Mouse (Mus musculus): ENCODE results near the gene Rab11fip3. TPM values are rescaled to one million over a fixed set of nuclear protein-coding genes. Genes with fewer than 3 reads are reported as not detected.
A peak's percentile ranks its signal among the peaks of the same experiment; 100 is the strongest.

The Rab11fip3 gene
- polyA plus RNA-seq, 1 experiment, result 454 TPM

- peaks cover 3% of the 10 kb centered on the region; the same call in 1 of the 2 replicates for H3K4me1 ChIP-seq (ENCODE audit: control insufficient read depth, insufficient read depth, low read length)
- no peaks in the 10 kb centered on the region for H3K36me3 ChIP-seq (ENCODE audit: control insufficient read depth, insufficient read depth, low read length)
- TF ChIP-seq CTCF (conservative IDR thresholded peaks at IDR 0.05; ENCODE audit: insufficient read depth, insufficient read length, low read depth, low read length) (no peak), POLR2A (IDR thresholded peaks at IDR 0.05; ENCODE audit: low read depth, low read length) (no peak)
- WGBS, result 71% methylated on average over 7 of the region's 7 CpGs
- DNase-seq, result no peak
- H3K27me3 ChIP-seq (replicated peaks; ENCODE audit: control insufficient read depth, insufficient read depth, low read length), result no peaks in the 10 kb centered on the region
- no peak overlapping the region for H3K27ac ChIP-seq (ENCODE audit: insufficient read depth, low read depth, low read length)
- no peak overlapping the region for H3K4me3 ChIP-seq (ENCODE audit: insufficient read depth, low read depth, low read length)
Observed at GRCm38 (mm10) chr17:25956201-25956600, 113.2 kb downstream of the Rab11fip3 start.

DNA sequence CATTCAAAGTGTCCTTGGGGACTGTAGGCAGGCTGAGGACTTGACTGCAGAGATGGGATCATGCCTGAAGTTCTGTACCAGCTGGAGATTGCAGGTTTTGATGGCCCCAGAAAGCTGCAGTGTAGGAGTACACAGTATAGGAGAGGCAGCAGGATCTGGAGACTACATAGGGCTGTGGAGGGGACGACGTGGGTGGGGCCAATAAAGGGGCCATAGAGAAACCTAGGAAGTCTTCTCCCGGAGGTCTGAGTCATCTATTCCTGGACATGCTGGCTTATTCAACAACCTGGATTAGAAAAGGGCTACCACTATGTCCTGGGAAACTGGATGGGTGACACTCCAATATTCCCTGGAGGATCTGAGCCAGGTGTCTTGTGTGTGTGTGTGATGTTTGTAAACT is 113.6 kb downstream of the Rab11fip3 start:
- Histone ChIP-seq H3K27ac (ENCODE audit: insufficient read depth, low read depth, low read length) (no peak overlapping the region), H3K27me3 (replicated peaks; ENCODE audit: control insufficient read depth, insufficient read depth, low read length) (no peaks in the 10 kb centered on the region), H3K36me3 (ENCODE audit: control insufficient read depth, insufficient read depth, low read length) (no peaks in the 10 kb centered on the region), H3K4me1 (ENCODE audit: control insufficient read depth, insufficient read depth, low read length) (peaks cover 3% of the 10 kb centered on the region; the same call in 1 of the 2 replicates), H3K4me3 (ENCODE audit: insufficient read depth, low read depth, low read length) (no peak overlapping the region)
- TF ChIP-seq POLR2A (IDR thresholded peaks at IDR 0.05; ENCODE audit: low read depth, low read length), result no peak
- TF ChIP-seq CTCF (conservative IDR thresholded peaks at IDR 0.05; ENCODE audit: insufficient read depth, insufficient read length, low read depth, low read length), result no peak
- no peak for DNase-seq
- WGBS, result 51% methylated on average over 3 of the region's 3 CpGs

GRCm38 (mm10) chr17:25954671-25955070 is 114.7 kb downstream of the Rab11fip3 start:
- Histone ChIP-seq H3K4me1 (ENCODE audit: control insufficient read depth, insufficient read depth, low read length) (peaks cover 3% of the 10 kb centered on the region; the same call in 1 of the 2 replicates), H3K27me3 (replicated peaks; ENCODE audit: control insufficient read depth, insufficient read depth, low read length) (no peaks in the 10 kb centered on the region), H3K27ac (ENCODE audit: insufficient read depth, low read depth, low read length) (no peak overlapping the region), H3K4me3 (ENCODE audit: insufficient read depth, low read depth, low read length) (no peak overlapping the region), H3K36me3 (ENCODE audit: control insufficient read depth, insufficient read depth, low read length) (no peaks in the 10 kb centered on the region)
- TF ChIP-seq POLR2A (IDR thresholded peaks at IDR 0.05; ENCODE audit: low read depth, low read length) (no peak), CTCF (conservative IDR thresholded peaks at IDR 0.05; ENCODE audit: insufficient read depth, insufficient read length, low read depth, low read length) (no peak)
- no peak for DNase-seq
- 75% methylated on average over 2 of the region's 2 CpGs for WGBS

DNA sequence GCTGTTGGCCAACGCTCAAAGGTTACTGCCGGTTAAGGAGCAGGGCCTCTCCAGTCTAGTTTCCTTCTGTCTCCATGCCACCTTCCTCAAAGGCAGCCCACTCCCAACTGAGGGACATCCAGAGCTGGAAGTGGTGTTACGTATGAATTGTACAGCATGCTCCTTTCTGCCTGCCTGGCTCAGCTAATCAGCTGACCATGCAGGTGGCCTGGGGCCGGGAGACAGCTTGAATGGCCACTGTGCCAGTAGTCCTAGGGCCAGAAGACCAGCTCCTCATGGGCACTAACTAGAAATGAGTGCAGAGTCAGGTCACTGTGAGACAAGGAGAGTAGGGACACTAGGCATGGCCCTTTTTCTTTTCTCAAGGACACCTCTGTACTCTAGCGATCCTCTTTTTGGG is 116.2 kb downstream of the Rab11fip3 start:
- WGBS, result 72% methylated on average over 5 of the region's 5 CpGs
- no peaks in the 10 kb centered on the region for H3K27me3 ChIP-seq (replicated peaks; ENCODE audit: control insufficient read depth, insufficient read depth, low read length)
- no peaks in the 10 kb centered on the region for H3K36me3 ChIP-seq (ENCODE audit: control insufficient read depth, insufficient read depth, low read length)
- peaks cover 3% of the 10 kb centered on the region; the same call in 1 of the 2 replicates for H3K4me1 ChIP-seq (ENCODE audit: control insufficient read depth, insufficient read depth, low read length)
- DNase-seq, result no peak
- TF ChIP-seq POLR2A (IDR thresholded peaks at IDR 0.05; ENCODE audit: low read depth, low read length), result no peak
- TF ChIP-seq CTCF (conservative IDR thresholded peaks at IDR 0.05; ENCODE audit: insufficient read depth, insufficient read length, low read depth, low read length), result no peak
- no peak overlapping the region for H3K4me3 ChIP-seq (ENCODE audit: insufficient read depth, low read depth, low read length)
- H3K27ac ChIP-seq (ENCODE audit: insufficient read depth, low read depth, low read length), result peak overlapping the region; percentile 21; the same call in 1 of the 2 replicates

DNA sequence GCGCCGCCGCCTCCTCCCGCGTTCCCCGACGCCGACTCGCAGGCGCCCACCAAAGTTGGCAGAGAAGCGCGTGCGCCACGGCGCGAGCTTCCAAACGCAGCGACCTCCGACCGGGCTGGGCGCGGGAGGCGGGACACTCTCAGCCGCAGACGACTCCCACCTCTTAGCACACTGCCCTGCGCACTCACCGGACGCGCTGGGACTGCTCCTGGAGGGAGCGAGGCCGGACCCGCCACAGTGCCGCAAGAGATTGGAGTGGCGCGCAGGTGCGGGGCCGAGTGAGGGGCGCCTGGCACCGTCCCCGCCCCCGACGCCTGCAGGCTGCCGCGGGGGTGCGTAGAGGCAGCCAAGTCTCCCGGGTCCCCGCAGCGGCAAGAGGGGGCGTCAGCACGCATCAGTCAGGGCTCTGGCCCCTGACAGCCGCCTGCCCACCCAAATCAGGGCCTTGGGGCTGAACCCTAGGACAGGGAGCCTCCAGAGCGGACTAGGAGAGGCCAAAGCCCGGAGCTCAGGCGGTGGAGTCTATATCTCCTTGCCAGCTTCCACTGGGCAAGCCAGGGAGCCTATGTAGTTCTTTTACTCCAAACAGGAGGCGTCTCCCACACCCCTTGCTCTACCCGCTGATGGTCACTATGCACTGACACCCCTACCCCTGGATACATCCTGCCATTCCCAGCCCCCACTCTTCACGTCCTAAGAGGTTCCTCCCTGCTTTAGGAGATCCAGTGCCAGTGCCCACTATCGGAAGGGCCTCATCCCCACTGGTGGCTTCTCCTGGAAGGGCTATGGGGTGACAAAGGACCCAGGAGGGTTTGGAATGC is 117.3 kb downstream of the Rab11fip3 start, which contains the start of gene A930017K11Rik:
Gene A930017K11Rik, minus strand, starts transcription at position 763 of the 821 bp plus-strand sequence.
- Histone ChIP-seq H3K4me3 (ENCODE audit: insufficient read depth, low read depth, low read length) (peak within 1 kb of the TSS; percentile 36), H3K36me3 (ENCODE audit: control insufficient read depth, insufficient read depth, low read length) (no peaks in the 10 kb centered on the region), H3K4me1 (ENCODE audit: control insufficient read depth, insufficient read depth, low read length) (peaks cover 3% of the 10 kb centered on the region; the same call in 1 of the 2 replicates), H3K27me3 (replicated peaks; ENCODE audit: control insufficient read depth, insufficient read depth, low read length) (no peaks in the 10 kb centered on the region), H3K27ac (ENCODE audit: insufficient read depth, low read depth, low read length) (peak within 1 kb of the TSS; percentile 48)
- DNase-seq, result no peak
- WGBS, result 3% methylated on average over 58 of the region's 58 CpGs
- TF ChIP-seq CTCF (conservative IDR thresholded peaks at IDR 0.05; ENCODE audit: insufficient read depth, insufficient read length, low read depth, low read length) (no peak), POLR2A (IDR thresholded peaks at IDR 0.05; ENCODE audit: low read depth, low read length) (no peak)

GRCm38 (mm10) chr17:25951225-25951802 is 118.0 kb downstream of the Rab11fip3 start:
- Histone ChIP-seq H3K4me1 (ENCODE audit: control insufficient read depth, insufficient read depth, low read length) (peaks cover 3% of the 10 kb centered on the region; the same call in 1 of the 2 replicates), H3K27ac (ENCODE audit: insufficient read depth, low read depth, low read length) (peak overlapping the region; percentile 21), H3K36me3 (ENCODE audit: control insufficient read depth, insufficient read depth, low read length) (no peaks in the 10 kb centered on the region), H3K4me3 (ENCODE audit: insufficient read depth, low read depth, low read length) (peak overlapping the region; percentile 36), H3K27me3 (replicated peaks; ENCODE audit: control insufficient read depth, insufficient read depth, low read length) (no peaks in the 10 kb centered on the region)
- TF ChIP-seq POLR2A (IDR thresholded peaks at IDR 0.05; ENCODE audit: low read depth, low read length), result no peak
- TF ChIP-seq CTCF (conservative IDR thresholded peaks at IDR 0.05; ENCODE audit: insufficient read depth, insufficient read length, low read depth, low read length), result no peak
- WGBS, result 2% methylated on average over 33 of the region's 33 CpGs
- DNase-seq, result peak; percentile 35

GRCm38 (mm10) chr17:25950706-25951105 is 118.6 kb downstream of the Rab11fip3 start:
- DNase-seq, result no peak
- 0 out of 2 replicates have a peak overlapping the region, but pooled peaks have one; percentile 0 for H3K27ac ChIP-seq (ENCODE audit: insufficient read depth, low read depth, low read length)
- peak overlapping the region; percentile 36; the same call in 1 of the 2 replicates for H3K4me3 ChIP-seq (ENCODE audit: insufficient read depth, low read depth, low read length)
- no peak for TF ChIP-seq POLR2A (IDR thresholded peaks at IDR 0.05; ENCODE audit: low read depth, low read length)
- TF ChIP-seq CTCF (conservative IDR thresholded peaks at IDR 0.05; ENCODE audit: insufficient read depth, insufficient read length, low read depth, low read length), result no peak
- H3K36me3 ChIP-seq (ENCODE audit: control insufficient read depth, insufficient read depth, low read length), result no peaks in the 10 kb centered on the region
- no peaks in the 10 kb centered on the region for H3K27me3 ChIP-seq (replicated peaks; ENCODE audit: control insufficient read depth, insufficient read depth, low read length)
- H3K4me1 ChIP-seq (ENCODE audit: control insufficient read depth, insufficient read depth, low read length), result peaks cover 3% of the 10 kb centered on the region; the same call in 1 of the 2 replicates
- 5% methylated on average over 3 of the region's 3 CpGs for WGBS
